Mouse (Mus musculus) megakaryocyte, embryonic 14.5 days (primary cell): ENCODE results near the gene Fam181a.

ENCODE experiments used
- FLI1 ChIP-seq: IDR thresholded peaks from 2 replicates; pipeline ENCODE4 v1.6.1; 2012; ENCODE audit warnings: low read length, inconsistent platforms, mixed read lengths
- GATA1 ChIP-seq: IDR thresholded peaks from 3 replicates; pipeline ENCODE4 v1.6.1; 2012; ENCODE audit warnings: mixed read lengths, low read length, inconsistent platforms, borderline replicate concordance

DNA sequence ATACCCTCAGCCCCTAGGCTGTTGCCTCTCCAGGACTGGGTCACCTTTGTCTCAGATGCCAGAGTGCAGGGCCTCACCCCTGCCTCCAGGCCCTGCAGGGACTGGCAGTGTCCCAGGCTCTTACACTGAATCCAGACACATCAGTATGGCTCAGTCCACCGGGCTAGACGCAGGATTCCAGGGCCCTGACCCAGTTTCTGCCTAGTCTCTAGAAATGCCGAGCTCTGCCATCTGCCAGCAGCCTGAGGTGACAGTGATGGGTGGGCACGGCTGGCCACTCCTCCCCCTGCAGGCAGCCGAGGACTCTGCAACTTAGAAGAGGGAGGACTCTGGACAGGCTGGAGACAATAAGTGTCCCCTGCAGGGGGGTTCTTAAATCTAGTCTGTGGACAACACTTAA, 42.8 kb downstream of the Fam181a start:
- TF ChIP-seq GATA1 (no peak), FLI1 (no peak)
